Mouse (Mus musculus): Measurements from ENCODE around the gene Bbs1. TPM values are rescaled to one million over a fixed set of nuclear protein-coding genes. Genes with fewer than 3 reads are reported as not detected.

Gene Bbs1
- total RNA-seq, 2 experiments from 2014 or later, result 1.9 to 2.9 TPM

Other genes starting within 250 kb of the Bbs1 start
- gene Gm960, start 208.0 kb downstream of the Bbs1 start, total RNA-seq (2021), result 1 to 10 TPM in 1 of 2 experiments, under 1 TPM in 1; 0.20 to 1.0 TPM
- gene Sptbn2, start 195.5 kb downstream of the Bbs1 start, total RNA-seq (2021), result 1 to 10 TPM in 1 of 2 experiments, under 1 TPM in 1; 0.96 to 1.1 TPM
- 1 to 10 TPM; 2.5 to 4.6 TPM for gene Rbm4b, start 150.1 kb downstream of the Bbs1 start, total RNA-seq (2021)
- 10 to 100 TPM; 44.8 to 46.5 TPM for gene Rbm4, start 112.7 kb downstream of the Bbs1 start, total RNA-seq (2021)
- gene Gm21992, start 95.0 kb downstream of the Bbs1 start, total RNA-seq (2021), result 10 to 100 TPM; 10.9 to 11.6 TPM
- 10 to 100 TPM; 18.6 to 22.5 TPM for gene Rbm14, start 95.0 kb downstream of the Bbs1 start, total RNA-seq (2021)
- 10 to 100 TPM; 31.4 to 33.1 TPM for gene Ccs, start 67.3 kb downstream of the Bbs1 start, total RNA-seq (2021)
- not detected for gene Ccdc87, start 67.3 kb downstream of the Bbs1 start, total RNA-seq (2021)
- 10 to 100 TPM; 32.9 to 35.6 TPM for gene Ctsf, start 51.5 kb downstream of the Bbs1 start, total RNA-seq (2021)
- 1,000 to 10,000 TPM; 4,231 to 4,587 TPM for gene Actn3, start 28.7 kb downstream of the Bbs1 start, total RNA-seq (2021)
- 1 to 10 TPM; 4.5 to 5.3 TPM for gene Zdhhc24, start 28.0 kb downstream of the Bbs1 start, total RNA-seq (2021)
- gene Dpp3, start 21.7 kb upstream of the Bbs1 start, total RNA-seq (2021), result 10 to 100 TPM; 32.1 to 33.8 TPM
- gene Peli3, start 36.5 kb upstream of the Bbs1 start, total RNA-seq (2021), result 1 to 10 TPM in 1 of 2 experiments, under 1 TPM in 1; 0.68 to 1.4 TPM
- gene Mrpl11, start 55.5 kb upstream of the Bbs1 start, total RNA-seq (2021), result 10 to 100 TPM; 48.6 to 56.1 TPM
- under 1 TPM in 1 of 2 experiments, not detected in 1; 0.12 TPM for gene Npas4, start 83.7 kb upstream of the Bbs1 start, total RNA-seq (2021)
- gene Slc29a2, start 117.2 kb upstream of the Bbs1 start, total RNA-seq (2021), result 1 to 10 TPM; 4.0 to 7.3 TPM
- gene B4gat1, start 132.2 kb upstream of the Bbs1 start, total RNA-seq (2021), result 10 to 100 TPM; 21.5 to 21.9 TPM
- 1 to 10 TPM in 1 of 2 experiments, under 1 TPM in 1; 0.84 to 1.3 TPM for gene AC124502.3, start 132.3 kb upstream of the Bbs1 start, total RNA-seq (2021)
- 10 to 100 TPM; 14.3 to 15.5 TPM for gene Brms1, start 134.7 kb upstream of the Bbs1 start, total RNA-seq (2021)
- gene Rin1, start 143.9 kb upstream of the Bbs1 start, total RNA-seq (2021), result 1 to 10 TPM; 1.5 to 1.8 TPM
- 10 to 100 TPM; 45.2 to 60.2 TPM for gene Cd248, start 161.4 kb upstream of the Bbs1 start, total RNA-seq (2021)
- gene Tmem151a, start 178.9 kb upstream of the Bbs1 start, total RNA-seq (2021), result under 1 TPM; 0.23 to 0.27 TPM
- 10 to 100 TPM; 46.4 to 49.3 TPM for gene Yif1a, start 181.9 kb upstream of the Bbs1 start, total RNA-seq (2021)
- gene Cnih2, start 191.9 kb upstream of the Bbs1 start, total RNA-seq (2021), result under 1 TPM; 0.75 to 0.90 TPM
- gene Rab1b, start 200.4 kb upstream of the Bbs1 start, total RNA-seq (2021), result 100 to 1,000 TPM; 119 to 127 TPM
- gene Klc2, start 211.9 kb upstream of the Bbs1 start, total RNA-seq (2021), result 10 to 100 TPM; 27.2 to 28.7 TPM